Mouse (Mus musculus) kidney, postnatal 4 days (tissue): ENCODE measurements around the gene Ankrd1.
A peak's percentile ranks its signal among the peaks of the same experiment; 100 is the strongest.

Source experiments
- DNase-seq, 2 experiments: peaks; one replicate each; pipeline ENCODE4 v3.0.0; 2021; ENCODE audit warnings: mixed read lengths in 2 of 2

Ankrd1 gene

GRCm38 (mm10) chr19:36119783-36120471 lies at the start of gene Ankrd1:
TSS of gene Ankrd1 (minus strand) at chr19:36120099.
- peak; percentile 10 to 18 for DNase-seq

GRCm38 (mm10) chr19:36169101-36169500 lies 49.2 kb upstream of the Ankrd1 start:
- DNase-seq = no peak

- no peak for DNase-seq
Measured at GRCm38 (mm10) chr19:36168121-36168520, 48.2 kb upstream of the Ankrd1 start.

GRCm38 (mm10) chr19:36167291-36167896 lies 47.5 kb upstream of the Ankrd1 start:
- DNase-seq = no peak

GRCm38 (mm10) chr19:36166401-36167160 lies 46.7 kb upstream of the Ankrd1 start:
- DNase-seq = no peak

- no peak for DNase-seq
Measured at GRCm38 (mm10) chr19:36165351-36165750, 45.5 kb upstream of the Ankrd1 start.

- DNase-seq = no peak
Measured at GRCm38 (mm10) chr19:36150241-36151007, 30.5 kb upstream of the Ankrd1 start.

- DNase-seq = no peak
Measured at GRCm38 (mm10) chr19:36148578-36148977, 28.7 kb upstream of the Ankrd1 start.

- no peak for DNase-seq
Measured at GRCm38 (mm10) chr19:36143571-36143970, 23.7 kb upstream of the Ankrd1 start.

GRCm38 (mm10) chr19:36133731-36134130 lies 13.8 kb upstream of the Ankrd1 start:
- DNase-seq = no peak

GRCm38 (mm10) chr19:36133064-36133463 lies 13.2 kb upstream of the Ankrd1 start:
- no peak for DNase-seq

GRCm38 (mm10) chr19:36131990-36132389 lies 12.1 kb upstream of the Ankrd1 start:
- DNase-seq = no peak

GRCm38 (mm10) chr19:36130181-36130580 lies 10.3 kb upstream of the Ankrd1 start:
- no peak for DNase-seq

GRCm38 (mm10) chr19:36129643-36130042 lies 9.7 kb upstream of the Ankrd1 start:
- peak; percentile 21 to 36 for DNase-seq

GRCm38 (mm10) chr19:36129213-36129612 lies 9.3 kb upstream of the Ankrd1 start:
- DNase-seq = peak in 1 of 2 experiments; percentile 11

GRCm38 (mm10) chr19:36128440-36128839 lies 8.5 kb upstream of the Ankrd1 start:
- DNase-seq = no peak

GRCm38 (mm10) chr19:36124203-36124602 lies 4.3 kb upstream of the Ankrd1 start:
- no peak for DNase-seq

GRCm38 (mm10) chr19:36119219-36119618 lies 680 bp downstream of the Ankrd1 start:
- DNase-seq = no peak

GRCm38 (mm10) chr19:36116185-36116584 lies 3.7 kb downstream of the Ankrd1 start:
- no peak for DNase-seq

- no peak for DNase-seq
Measured at GRCm38 (mm10) chr19:36112007-36112406, 7.9 kb downstream of the Ankrd1 start.

GRCm38 (mm10) chr19:36111054-36111895 lies 8.6 kb downstream of the Ankrd1 start:
- no peak for DNase-seq

GRCm38 (mm10) chr19:36110465-36110864 lies 9.4 kb downstream of the Ankrd1 start:
- DNase-seq = no peak
